ENCODE assay signal across 14 mouse cellular contexts in the genomic region with DNA sequence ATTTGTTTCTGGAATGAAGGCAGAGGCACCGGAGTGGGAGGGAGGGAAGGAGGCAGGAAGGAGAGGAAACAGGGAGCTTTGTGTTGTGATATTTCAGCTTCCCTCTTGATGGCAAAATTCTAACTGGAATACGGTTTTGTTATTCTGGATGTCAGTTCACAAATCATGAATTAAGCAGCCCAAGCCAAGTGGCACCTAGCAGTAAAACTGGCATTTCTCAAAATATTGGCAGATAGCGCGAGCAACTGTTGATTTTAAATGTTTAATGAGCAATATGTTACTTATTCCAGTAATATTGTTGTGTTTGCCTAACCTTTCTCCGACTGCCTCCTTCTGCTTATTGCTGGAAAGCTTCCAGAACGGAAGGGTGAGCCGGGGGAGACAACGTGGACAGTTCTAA.
DNase-seq lines count a peak whose midpoint lies in the region; ATAC-seq and TF ChIP-seq lines count a peak whose summit lies in the region.
"Had no signal": no experiment of that assay in that cellular context is flagged by ENCODE, and none has a peak within 500 bp of the region (broad histone marks: within the 10 kb centered on the region; RNA-seq: fewer than 3 reads in every experiment).

No protein-coding gene starts in this region.

- no peaks in the 10 kb centered on the region for H3K9me3 ChIP-seq in lung, embryonic 14.5 days (ENCODE audit: low read depth, low read length)
- no peaks in the 10 kb centered on the region for H3K9me3 ChIP-seq in forebrain, embryonic 16.5 days (ENCODE audit: control insufficient read depth, low read length)
- H3K9me3 ChIP-seq in stomach, embryonic 16.5 days (replicated peaks; ENCODE audit: control insufficient read depth, low read length) = no peaks in the 10 kb centered on the region
- H3K9me3 ChIP-seq: hindbrain, embryonic 15.5 days; neural tube, embryonic 13.5 days had no signal

- no peak overlapping the region for H3K9ac ChIP-seq in lung, embryonic 14.5 days
- H3K9ac ChIP-seq in forebrain, embryonic 16.5 days (replicated peaks; ENCODE audit: low read depth, low read length) = no peak overlapping the region
- no peak overlapping the region for H3K9ac ChIP-seq in stomach, embryonic 16.5 days (ENCODE audit: low read length)
- H3K9ac ChIP-seq: hindbrain, embryonic 15.5 days; neural tube, embryonic 13.5 days had no signal

- TF ChIP-seq POLR2A in cerebellum, adult 2 months (IDR thresholded peaks at IDR 0.05; ENCODE audit: borderline replicate concordance, insufficient read depth, low read length) = no peak
- TF ChIP-seq POLR2A in thymus, adult 2 months (IDR thresholded peaks at IDR 0.05; ENCODE audit: control insufficient read depth, extremely low read depth, insufficient read depth, low read length, poor library complexity) = no peak

- no peaks in the 10 kb centered on the region for H3K36me3 ChIP-seq in lung, embryonic 14.5 days (ENCODE audit: insufficient read depth)
- no peaks in the 10 kb centered on the region for H3K36me3 ChIP-seq in forebrain, embryonic 16.5 days (ENCODE audit: control insufficient read depth, insufficient read depth)
- no peaks in the 10 kb centered on the region for H3K36me3 ChIP-seq in stomach, embryonic 16.5 days (ENCODE audit: control insufficient read depth, insufficient read depth, low read length)
- no peaks in the 10 kb centered on the region for H3K36me3 ChIP-seq in thymus, adult 2 months (ENCODE audit: control insufficient read depth, insufficient read depth, low read length)
- H3K36me3 ChIP-seq: hindbrain, embryonic 15.5 days; neural tube, embryonic 13.5 days had no signal

- H3K27me3 ChIP-seq in lung, embryonic 14.5 days (ENCODE audit: insufficient read depth, low read length) = no peaks in the 10 kb centered on the region
- H3K27me3 ChIP-seq in cerebellum, adult 2 months (ENCODE audit: control insufficient read depth, insufficient read depth, low read length) = no peaks in the 10 kb centered on the region
- H3K27me3 ChIP-seq in forebrain, embryonic 16.5 days (replicated peaks; ENCODE audit: control insufficient read depth, insufficient read depth, low read length) = no peaks in the 10 kb centered on the region
- no peaks in the 10 kb centered on the region for H3K27me3 ChIP-seq in stomach, embryonic 16.5 days (ENCODE audit: control insufficient read depth, insufficient read depth, low read length)
- no peaks in the 10 kb centered on the region for H3K27me3 ChIP-seq in thymus, adult 2 months (ENCODE audit: control insufficient read depth, insufficient read depth, low read length)
- H3K27me3 ChIP-seq: hindbrain, embryonic 15.5 days; neural tube, embryonic 13.5 days had no signal

- WGBS in lung, embryonic 14.5 days = 32% methylated on average over 8 of the region's 8 CpGs
- WGBS in cerebellum, adult 2 months = 8% methylated on average over 8 of the region's 8 CpGs
- WGBS in forebrain, embryonic 16.5 days = 46% methylated on average over 8 of the region's 8 CpGs
- WGBS in stomach, embryonic 16.5 days = 28% methylated on average over 8 of the region's 8 CpGs
- WGBS in thymus, adult 2 months = 67% methylated on average over 8 of the region's 8 CpGs

- ATAC-seq in lung, embryonic 14.5 days (ENCODE audit: insufficient read depth) = no peak
- peak; percentile 92 for ATAC-seq in forebrain, embryonic 16.5 days
- no peak for ATAC-seq in stomach, embryonic 16.5 days (ENCODE audit: insufficient read depth, low FRiP score)
- ATAC-seq: activated CD4-positive, CD25-positive, alpha-beta regulatory T cell, adult 4 months had no signal

- peak; percentile 15 for DNase-seq in lung, embryonic 14.5 days
- no peak for DNase-seq in lung, postnatal 25 days (ENCODE audit: low spot score)
- DNase-seq in cerebellum, adult 2 months = peak; percentile 36 to 73
- no peak for DNase-seq in adrenal gland, postnatal 36 days
- no peak for DNase-seq in thymus, adult 2 months
- DNase-seq: embryo, embryonic 11 days; kidney, adult 8-10 months; lung, adult 18-20 months had no signal

- no peak overlapping the region for H3K27ac ChIP-seq in lung, embryonic 14.5 days (ENCODE audit: low read depth)
- 0 out of 2 replicates have a peak overlapping the region, but pooled peaks have one; percentile 44 for H3K27ac ChIP-seq in cerebellum, adult 2 months (ENCODE audit: insufficient read depth, low read length)
- H3K27ac ChIP-seq in forebrain, embryonic 16.5 days (ENCODE audit: low read length) = no peak overlapping the region
- no peak overlapping the region for H3K27ac ChIP-seq in stomach, embryonic 16.5 days (ENCODE audit: low read length)
- no peak overlapping the region for H3K27ac ChIP-seq in thymus, adult 2 months (ENCODE audit: control insufficient read depth, insufficient read depth, low read length)
- H3K27ac ChIP-seq: hindbrain, embryonic 15.5 days; left cerebral cortex, adult 2 months; neural tube, embryonic 13.5 days had no signal

- no peaks in the 10 kb centered on the region for H3K4me1 ChIP-seq in lung, embryonic 14.5 days (ENCODE audit: insufficient read depth)
- H3K4me1 ChIP-seq in cerebellum, adult 2 months (ENCODE audit: control insufficient read depth, insufficient read depth, low read length) = peaks cover 13% of the 10 kb centered on the region; the same call in 1 of the 2 replicates
- peaks cover 14% of the 10 kb centered on the region for H3K4me1 ChIP-seq in forebrain, embryonic 16.5 days (replicated peaks; ENCODE audit: control insufficient read depth, insufficient read depth, low read length)
- 0 out of 2 replicates have a peak, but pooled peaks cover 3% of the 10 kb centered on the region for H3K4me1 ChIP-seq in stomach, embryonic 16.5 days (ENCODE audit: control insufficient read depth, insufficient read depth, low read length)
- no peaks in the 10 kb centered on the region for H3K4me1 ChIP-seq in thymus, adult 2 months (replicated peaks; ENCODE audit: control insufficient read depth, insufficient read depth, low read length)
- H3K4me1 ChIP-seq: hindbrain, embryonic 15.5 days had no signal

- H3K4me2 ChIP-seq in lung, embryonic 14.5 days = no peak overlapping the region
- H3K4me2 ChIP-seq in forebrain, embryonic 16.5 days (ENCODE audit: low read length) = no peak overlapping the region
- peak overlapping the region; percentile 17; the same call in 1 of the 2 replicates for H3K4me2 ChIP-seq in stomach, embryonic 16.5 days (ENCODE audit: low read depth, low read length)
- H3K4me2 ChIP-seq: hindbrain, embryonic 15.5 days; neural tube, embryonic 13.5 days had no signal

- no peak overlapping the region for H3K4me3 ChIP-seq in lung, embryonic 14.5 days (ENCODE audit: low read depth, low read length)
- H3K4me3 ChIP-seq in cerebellum, adult 2 months (replicated peaks; ENCODE audit: insufficient read depth, low read depth, low read length) = no peak overlapping the region
- H3K4me3 ChIP-seq in forebrain, embryonic 16.5 days (replicated peaks; ENCODE audit: low read length) = no peak overlapping the region
- H3K4me3 ChIP-seq in stomach, embryonic 16.5 days (replicated peaks; ENCODE audit: low read length) = no peak overlapping the region
- H3K4me3 ChIP-seq in thymus, adult 2 months (ENCODE audit: control insufficient read depth, insufficient read depth, low read length) = no peak overlapping the region
- H3K4me3 ChIP-seq: hindbrain, embryonic 15.5 days; left cerebral cortex, adult 2 months; neural tube, embryonic 13.5 days had no signal

- TF ChIP-seq CTCF in lung, embryonic 14.5 days (IDR thresholded peaks at IDR 0.05; ENCODE audit: low read depth) = no peak
- TF ChIP-seq CTCF in cerebellum, adult 2 months (IDR thresholded peaks at IDR 0.05; ENCODE audit: borderline replicate concordance, insufficient read depth, low read depth, low read length) = no peak
- no peak for TF ChIP-seq CTCF in thymus, adult 2 months (IDR thresholded peaks at IDR 0.05; ENCODE audit: borderline replicate concordance, control insufficient read depth, extremely low read depth, insufficient read depth, low read length, poor library complexity)

Comparison
In these comparisons a context has a peak if more than half of its experiments do, and no peak if none do; other contexts are left out.
1. DNase-seq: peak in lung, embryonic 14.5 days (single experiment) and cerebellum, adult 2 months (2 of 2); none in lung, postnatal 25 days (single experiment), adrenal gland, postnatal 36 days (0 of 2) and thymus, adult 2 months (single experiment).